Mouse (Mus musculus) adrenal gland, postnatal 25 days (tissue): Measurements from ENCODE around the gene Card10. TPM values are rescaled to one million over a fixed set of nuclear protein-coding genes. Genes with fewer than 3 reads are reported as not detected.

Source experiments
- DNase-seq: peaks from one replicate; pipeline ENCODE4 v3.0.0; 2021; ENCODE audit warnings: mixed read lengths
- total RNA-seq: library from RNA; stranded (reverse); gene quantifications from 2 replicates; pipeline ENCODE4 v1.2.3, GENCODE M21; 2021

The Card10 gene
- total RNA-seq, 1 experiment from 2014 or later = 7.0 TPM

DNA sequence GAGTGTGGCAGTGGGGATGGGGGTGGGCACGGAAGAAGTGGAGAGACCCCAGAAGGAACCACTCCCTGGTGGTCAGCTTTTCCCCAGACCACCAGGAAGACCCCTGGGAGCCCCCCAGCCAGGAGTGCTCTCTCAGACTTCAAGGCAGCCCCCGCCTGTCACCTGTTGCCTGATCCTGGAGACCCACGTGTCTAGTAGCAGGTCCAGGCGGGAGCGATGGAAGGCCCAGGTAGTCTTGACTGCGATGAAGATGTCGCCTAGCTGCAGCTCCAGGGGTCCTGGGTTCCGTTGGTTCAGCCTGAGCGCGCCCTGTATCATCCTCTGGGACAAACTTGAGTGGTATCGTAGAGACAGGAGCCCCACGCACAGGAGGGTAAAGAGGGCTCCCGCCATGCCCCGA is 30.0 kb downstream of the Card10 start:
- no peak for DNase-seq

DNA sequence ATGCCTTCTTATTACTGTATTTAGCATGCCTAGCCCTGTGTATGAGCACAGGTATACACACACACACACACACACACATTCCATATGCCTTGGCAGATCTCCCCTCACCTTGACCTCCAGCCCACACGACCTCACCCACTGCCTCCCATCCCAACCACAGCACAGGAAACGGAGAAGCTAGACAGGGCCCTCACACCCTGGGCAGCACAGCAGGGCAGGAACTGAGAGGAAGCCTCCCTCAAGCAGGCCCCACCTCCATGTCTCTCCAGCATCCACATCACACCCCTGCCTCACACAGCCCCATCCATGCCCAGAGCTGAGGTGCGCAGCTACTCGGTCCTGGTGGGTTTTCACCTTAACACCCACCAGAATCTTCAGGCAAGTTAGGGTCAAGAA is 30.5 kb downstream of the Card10 start:
- no peak for DNase-seq

DNA sequence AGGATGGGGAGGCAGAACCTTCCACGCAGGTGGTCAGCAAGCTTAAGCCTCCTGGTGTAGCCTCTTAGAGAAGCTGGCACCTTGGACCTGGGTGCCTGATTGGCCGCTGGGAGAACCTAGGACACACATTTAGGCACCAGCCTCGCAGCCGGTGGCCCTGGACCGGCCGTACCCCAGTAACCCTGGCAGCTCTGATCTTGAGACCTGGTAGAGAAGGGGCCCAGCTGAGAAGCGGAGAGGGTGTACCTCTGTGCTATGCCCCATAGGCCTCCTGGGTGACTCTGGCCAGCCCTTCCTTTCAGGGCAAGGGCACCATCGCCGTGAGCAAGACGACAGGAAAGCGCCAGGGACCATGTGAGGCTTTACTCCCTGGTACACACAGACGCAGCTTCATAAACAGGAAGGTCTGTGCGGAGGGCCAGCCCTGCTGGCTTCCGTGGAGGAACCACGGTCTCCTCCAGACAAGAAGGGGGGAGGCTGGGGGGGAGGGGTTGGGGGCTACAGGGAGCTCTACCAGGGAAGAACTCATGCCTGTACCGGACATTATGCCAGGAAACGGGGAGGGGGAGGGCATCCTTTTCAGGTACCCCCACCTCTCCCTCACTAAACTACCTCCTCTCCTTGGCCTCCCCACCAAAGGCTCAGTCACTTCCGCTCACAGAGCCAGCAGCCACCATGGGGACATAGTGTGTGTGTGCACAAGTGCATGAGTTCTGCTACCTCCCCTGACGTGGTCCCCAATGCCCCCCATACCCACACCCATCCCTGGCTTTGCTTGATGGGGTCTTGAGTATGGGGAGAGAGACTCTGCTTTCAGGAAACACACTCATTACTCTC is 31.1 kb downstream of the Card10 start:
- DNase-seq = peak; percentile 30

DNA sequence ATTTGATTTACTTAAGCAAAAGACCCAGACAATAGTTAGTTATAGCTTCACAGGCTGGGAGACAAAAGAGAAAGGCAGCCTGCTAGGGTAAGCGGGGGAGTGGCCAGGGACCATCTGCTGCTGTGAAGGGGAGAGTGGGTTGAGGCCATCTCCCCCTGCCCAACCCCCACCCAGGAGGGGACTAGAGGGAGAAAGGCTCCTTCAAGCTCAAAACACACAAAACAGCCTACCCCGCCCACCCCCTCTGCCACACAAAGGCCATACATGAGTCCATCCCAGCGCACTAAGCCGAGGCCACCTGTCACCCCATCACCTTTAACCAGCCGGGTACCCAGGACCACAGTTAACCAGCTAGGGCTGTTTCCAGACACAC is 31.9 kb downstream of the Card10 start:
- no peak for DNase-seq

DNA sequence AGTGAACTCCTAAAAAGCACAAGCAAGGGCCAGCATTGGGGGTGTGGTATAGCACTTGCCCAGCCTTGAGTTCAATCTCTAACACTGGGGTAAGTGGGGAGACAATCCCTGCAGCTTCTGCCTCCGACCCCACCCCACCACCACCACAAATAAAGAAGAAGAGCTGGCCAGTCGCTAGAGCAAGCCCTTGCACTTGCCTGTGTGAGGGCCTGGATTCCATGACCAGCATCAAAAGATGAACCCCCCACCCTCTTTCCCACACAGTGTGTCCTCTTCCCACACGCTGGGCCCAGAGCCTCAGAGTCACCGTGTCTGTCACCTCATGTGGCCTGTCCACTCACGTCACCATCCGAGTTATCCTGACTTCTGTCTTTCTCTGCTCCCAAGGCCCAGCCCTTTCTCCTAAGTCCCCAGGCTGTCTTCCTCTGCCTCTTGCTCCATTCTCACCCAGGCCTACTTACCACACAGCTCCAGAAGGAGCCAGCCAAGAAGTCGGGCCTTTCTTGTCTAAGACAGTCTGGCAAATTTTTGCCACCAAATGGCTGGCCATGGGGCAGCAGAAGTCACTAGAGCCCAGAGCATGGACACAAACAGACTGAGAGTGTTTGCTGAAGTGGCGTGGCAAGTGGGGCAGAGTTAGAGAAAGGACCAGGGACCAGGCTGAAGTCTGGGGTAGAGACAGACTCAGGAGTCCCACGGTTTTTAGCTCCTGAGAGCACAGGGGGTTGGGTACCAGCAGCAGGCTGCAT is 32.4 kb downstream of the Card10 start:
- no peak for DNase-seq

DNA sequence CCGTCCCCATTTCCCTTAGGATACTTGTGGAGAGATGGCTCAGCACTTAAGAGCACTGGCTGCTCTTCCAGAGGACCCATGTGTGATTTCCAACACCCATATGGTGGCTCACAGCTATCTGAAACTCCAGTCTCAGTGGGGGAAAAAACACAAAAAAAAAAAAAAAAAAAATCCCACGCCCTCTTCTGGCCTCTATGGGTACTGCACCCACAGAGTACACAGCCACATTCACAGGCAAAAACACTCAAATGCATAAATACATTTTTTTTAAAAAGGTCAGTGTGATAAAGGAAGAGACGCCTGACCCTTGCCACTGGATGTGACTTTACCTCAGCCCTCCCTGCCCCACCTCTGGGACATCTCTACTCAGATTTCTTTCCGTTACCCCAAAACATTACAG is 33.8 kb downstream of the Card10 start:
- DNase-seq = no peak

DNA sequence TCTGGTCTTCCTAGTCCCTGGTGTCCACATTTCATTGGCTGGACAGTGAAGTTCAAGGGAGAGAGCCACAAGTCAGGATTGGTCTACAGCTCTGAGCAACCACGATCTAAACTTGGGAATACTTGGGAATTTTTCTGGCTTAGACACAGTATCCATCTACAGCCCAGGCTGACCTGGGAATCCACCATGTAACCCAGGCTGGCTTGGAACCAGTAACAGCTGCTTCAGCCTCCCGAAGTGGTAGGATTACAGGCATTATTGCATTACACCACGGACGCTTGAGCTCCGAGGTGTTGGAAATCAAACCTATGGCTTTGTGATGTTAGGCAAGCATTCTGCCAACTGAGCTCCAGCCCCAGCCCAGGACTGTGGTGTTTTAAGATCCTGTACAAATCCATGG is 39.1 kb downstream of the Card10 start:
- DNase-seq = no peak

DNA sequence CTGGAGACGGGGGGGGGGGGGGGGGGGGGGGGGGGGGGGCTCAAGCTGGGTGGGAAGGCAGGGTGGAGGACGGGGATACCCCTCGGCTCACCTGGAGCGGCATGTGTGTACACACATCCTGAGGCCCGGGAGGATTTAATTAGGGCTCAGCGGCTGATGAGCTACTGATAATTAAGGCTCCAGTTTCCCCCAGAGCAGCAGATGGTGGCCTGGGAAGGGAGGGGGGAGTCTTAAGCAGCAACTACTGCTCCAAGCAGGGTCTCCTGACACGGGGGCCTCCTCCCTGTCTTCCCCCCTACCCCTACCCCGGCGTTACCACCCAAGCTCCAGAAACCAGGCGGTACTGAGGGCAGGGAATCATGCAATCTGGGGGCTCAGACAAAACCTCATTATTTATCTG is 39.6 kb downstream of the Card10 start:
- DNase-seq = no peak

DNA sequence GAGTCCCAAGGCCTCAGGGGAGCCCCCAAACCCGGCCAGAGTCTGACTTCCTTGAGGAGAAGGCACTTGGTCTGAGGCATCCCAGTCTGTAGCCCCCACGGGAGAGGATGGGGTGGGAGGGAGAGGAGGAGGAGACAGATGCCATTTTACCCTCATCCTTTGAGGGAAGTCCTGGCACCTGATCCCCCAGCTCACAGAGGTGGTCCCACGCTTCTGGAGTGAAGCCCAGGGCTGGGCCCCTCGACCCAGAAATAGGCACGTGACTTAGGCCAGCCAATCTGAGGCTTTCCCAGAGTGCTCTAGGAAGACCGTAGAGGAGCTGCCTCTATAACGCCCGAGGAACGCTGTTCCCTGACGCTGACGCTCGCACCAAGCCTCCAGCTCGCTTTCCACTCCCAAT is 41.7 kb downstream of the Card10 start:
- no peak for DNase-seq

DNA sequence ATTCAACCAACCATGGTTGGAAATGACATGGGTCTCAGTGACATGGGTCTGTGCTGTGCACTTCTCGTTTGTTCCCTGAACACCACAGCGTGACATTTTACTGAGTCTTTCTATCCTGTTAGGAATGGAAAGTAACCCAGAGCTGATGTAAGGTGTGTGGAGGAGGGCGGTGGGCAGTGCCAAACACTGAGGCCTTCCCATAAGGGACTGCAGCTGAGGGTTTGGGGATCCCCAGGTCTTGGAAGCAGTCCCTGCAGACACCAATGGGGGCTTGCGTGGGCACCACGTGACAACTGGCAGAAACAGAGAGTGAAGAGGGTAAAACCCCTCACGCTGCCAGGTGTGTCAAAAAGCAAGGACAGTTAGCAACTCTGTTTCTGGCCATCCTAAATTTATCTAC is 44.7 kb downstream of the Card10 start:
- DNase-seq = no peak

DNA sequence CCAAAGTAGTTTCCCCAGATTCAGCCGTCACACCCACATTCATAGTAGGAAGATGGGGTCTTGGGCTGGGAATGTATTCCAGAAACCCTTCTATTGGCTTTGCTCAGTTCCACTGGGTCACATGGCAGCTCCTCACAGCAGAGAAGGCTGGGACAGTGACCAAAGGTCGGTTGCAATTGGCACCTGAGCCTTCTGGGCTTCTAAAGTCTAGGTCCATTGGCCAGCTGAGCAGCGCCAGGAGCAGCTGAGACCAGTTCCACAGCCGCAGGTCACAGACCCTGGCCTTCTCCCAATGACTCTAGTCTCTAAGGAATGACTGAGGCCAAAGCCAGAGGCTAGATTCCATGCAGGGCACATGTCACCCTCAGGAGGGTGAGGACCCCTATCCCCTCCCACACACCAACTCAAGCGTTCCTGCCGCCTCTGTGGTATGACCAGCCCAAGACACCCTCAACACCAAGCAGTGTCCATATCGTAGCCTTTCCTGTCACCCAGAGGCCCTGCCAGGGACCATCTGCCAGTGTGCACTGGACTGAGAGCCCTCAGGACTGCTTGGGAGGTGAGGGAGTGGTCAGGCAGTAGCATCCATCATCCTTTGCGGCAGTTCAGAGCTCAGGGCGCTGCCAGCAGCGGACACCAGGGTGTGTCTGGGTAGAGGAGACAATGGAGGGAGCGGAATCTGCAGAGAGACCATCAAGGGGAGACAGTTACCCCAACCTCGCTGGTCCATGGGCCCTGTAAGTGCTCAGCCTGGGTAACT is 46.7 kb downstream of the Card10 start:
- no peak for DNase-seq

DNA sequence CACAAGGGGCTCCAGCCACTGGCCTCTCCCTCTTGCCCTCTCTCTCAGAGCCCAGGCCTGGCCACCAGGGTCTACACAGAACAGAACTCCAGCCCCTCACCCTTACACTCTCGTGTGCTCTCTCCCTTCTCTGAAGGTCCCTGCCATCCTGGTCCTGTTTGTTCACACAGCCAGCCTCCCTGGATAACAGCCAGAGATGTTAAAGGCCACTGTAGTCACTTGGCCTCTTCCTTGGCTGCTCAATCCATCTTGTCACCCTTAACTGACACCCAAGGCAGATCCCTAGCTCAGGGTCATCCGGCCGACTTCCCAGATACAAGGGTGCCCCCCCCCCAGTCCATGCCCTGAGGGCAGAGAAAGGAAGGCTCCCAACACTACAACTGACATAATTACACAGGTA is 47.6 kb downstream of the Card10 start:
- DNase-seq = no peak

DNA sequence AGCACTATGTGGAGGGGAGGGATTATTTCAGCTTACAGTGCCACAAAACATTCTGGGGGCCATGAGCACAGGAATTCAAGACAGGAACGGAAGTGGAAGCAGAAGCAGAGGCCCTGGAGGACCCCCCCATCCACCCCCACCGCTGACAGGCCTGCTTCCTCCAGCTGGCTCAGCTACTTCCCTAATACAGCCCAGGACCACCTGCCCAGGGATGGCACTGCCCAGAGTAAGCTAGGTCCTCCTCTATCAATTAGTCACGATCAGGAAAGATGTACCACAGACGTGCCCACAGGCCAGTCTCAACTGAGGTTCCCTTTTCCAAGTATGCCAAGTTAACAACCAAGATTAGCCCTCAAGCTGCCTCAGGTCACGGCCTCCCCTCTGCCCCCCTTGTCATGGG is 48.7 kb downstream of the Card10 start:
- no peak for DNase-seq

DNA sequence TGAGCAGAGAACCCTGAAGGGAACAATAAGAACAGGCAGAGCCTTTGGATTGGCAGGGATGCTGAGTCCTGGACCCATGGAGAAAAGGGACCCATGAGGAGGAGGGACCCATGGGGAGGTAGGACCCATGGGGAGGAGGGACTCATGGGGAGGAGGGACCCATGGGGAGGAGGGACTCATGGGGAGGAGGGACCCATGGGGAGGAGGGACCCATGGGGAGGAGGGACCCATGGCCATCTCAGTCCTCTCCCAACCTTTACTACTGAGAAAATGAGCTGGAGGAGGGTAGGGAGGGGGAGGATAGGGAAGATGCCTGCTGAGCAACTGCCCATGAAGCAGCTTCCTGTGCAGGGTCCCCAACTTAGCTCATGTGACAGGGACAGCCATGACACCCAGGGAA is 49.9 kb downstream of the Card10 start:
- DNase-seq = no peak

DNA sequence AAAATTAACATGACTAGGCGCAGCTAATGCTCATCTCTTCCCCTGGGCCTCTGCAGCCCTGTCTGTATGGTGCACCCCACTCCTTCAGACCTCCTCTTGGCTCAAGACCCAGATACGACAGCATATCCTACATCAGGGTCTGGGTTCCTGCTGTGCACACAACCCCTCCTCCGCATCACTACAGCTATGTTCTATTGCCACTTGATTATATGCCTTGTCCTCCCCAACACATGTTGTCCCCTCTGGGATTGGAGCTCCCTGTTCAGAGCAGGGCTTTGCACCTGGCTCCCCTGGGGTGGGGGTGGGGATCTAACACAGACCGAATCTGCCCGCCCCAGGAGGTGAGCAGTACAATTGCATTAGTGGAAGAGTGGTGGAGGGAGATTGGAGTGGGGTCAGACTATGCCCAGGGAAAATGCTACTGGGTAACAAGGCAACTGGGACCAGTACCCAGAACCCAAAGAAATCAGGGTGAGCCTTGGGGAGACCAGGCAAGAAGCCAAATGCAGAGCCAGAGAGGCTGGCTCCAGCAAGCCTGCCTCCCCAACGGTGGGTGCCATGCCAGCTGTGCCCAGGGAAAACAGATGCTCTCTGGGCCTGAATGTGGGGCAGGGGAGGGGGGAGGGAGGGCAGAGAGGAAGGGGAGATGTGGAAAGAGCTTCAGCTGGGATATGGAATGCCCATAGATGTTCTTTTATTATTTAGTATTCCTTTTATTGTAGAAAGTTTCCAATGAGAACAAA is 52.1 kb downstream of the Card10 start:
- no peak for DNase-seq

DNA sequence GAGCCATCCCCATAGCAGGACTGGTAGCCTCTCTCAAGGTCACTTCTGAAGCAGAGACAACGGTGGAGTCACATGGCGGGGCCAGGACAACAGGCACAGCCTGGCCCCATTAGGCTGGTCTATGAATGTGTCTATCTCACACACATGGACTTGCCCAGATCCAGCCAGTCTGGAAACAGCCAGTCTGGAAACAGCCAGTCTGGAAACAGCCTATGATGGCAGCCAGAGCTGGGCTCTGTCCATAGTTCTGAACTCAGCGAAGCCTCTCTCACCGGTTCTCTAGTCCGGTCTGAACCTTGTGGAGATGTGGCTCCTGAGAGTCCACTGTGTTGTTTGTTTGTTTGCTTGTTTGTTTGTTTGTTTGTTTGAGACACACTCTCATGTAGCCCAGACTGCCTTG is 53.0 kb downstream of the Card10 start:
- DNase-seq = no peak

DNA sequence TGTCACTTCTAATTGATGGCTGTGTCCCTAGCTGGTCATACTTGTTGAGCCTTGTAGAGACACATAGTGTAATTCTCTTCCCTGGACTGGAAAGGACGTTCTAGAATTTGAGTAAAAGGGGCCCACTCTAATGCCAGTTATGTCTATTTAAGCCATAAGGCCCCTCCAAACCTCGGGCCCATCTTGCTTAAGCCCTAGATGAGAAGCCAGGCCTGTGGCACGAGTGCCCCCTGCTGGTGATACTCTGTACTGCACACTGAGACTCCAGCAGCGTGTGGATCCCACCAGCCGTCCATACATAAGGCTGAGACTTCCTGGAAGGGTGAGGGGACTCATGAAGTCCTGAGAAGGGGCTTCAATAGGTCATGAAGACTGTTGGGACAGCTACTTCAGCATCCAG is 58.6 kb downstream of the Card10 start:
- peak; percentile 79 for DNase-seq

DNA sequence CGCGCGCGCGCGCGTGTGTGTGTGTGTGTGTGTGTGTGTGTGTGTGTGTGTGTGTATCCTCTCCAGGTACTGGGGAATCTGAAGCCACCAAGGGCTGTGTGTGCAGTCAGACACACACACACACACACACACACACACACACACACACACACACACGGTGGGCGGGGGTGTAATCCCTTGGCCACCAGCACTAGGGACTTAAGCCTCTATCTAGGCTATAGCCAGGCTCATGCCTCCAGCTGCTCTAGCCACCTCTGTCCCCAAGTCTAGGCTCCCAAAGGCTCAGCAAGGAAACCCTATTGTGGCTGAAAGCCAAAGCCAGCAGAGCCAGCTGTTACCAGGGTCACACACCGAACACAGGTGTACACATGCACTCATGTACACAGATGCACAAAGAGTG is 60.0 kb downstream of the Card10 start:
- DNase-seq = no peak

DNA sequence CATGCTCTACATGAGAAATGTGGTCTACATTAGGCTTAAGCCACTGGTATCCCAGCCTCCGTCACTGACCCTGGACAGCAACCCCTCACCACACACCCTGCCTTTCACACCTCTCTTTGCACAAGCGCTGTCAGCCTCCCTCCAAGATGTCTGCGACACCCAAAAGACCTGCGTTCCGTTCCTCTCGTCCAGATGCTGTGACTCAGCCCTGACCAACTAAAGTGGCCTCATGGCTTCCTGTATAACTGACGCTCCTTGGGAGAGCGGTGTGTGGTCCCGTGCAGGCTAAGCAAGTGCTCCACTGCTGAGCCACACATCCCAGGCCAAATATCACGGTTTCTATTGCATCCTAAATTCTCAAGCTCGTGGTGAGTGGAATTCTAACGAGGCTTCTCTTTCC is 62.2 kb downstream of the Card10 start:
- DNase-seq = no peak

DNA sequence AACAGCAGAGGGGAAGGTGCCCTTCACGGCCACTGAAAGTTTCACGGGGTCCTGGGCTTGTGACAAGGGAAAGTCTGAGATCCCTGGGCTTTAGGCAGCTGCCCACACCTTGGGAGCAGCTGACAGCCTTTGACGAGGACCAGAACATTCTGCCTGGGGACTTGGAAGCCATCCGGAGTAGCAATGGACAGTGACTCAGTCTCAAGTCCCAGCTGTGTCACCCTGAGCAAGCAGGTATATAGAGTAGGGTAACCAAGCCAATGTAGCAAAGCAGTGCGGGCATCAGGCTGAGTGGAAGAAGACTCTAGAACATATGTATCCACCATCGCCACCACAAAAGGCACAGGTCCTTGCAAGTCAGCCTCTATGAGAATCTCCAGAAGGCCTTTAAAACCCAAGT is 65.7 kb downstream of the Card10 start:
- DNase-seq = no peak

DNA sequence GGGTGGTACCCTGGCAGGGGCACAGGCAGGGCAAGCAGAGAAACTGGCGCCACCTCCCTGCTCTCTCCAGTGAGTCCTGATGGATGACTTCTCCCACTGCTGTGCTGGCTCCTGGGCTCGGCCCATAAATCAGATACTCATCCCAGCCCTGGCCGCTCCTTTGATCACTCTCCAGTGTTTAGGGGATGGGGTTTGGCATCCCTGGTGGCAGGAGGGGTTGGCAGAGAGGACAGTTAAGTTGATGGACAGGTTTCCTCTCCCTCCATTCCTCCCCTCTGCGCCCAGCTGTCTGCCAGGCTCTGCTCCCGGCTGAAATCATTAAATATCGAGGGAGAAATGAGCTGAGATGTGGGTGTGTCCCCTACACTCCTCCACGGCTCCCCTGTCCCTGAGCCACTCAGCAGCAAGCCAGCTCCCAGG is 66.2 kb downstream of the Card10 start:
- peak; percentile 43 for DNase-seq

DNA sequence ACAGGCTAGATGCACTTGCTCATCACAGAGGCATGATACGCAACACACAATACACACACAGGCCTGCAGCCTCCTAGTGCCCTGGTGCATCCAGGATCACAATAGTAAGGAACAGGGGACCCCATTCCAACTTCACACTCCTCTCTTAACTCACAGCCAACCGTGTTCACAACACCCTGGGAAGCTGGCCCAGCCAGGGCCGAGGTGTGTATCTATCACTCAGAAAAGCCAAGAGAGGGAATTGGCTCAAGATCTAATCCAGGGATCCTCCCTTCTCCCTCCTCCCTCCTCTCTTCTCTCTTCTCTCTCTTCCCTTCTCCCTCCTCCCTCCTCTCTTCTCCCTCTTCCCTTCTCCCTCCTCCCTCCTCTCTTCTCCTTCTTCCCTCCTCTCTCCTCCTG is 66.7 kb downstream of the Card10 start:
- DNase-seq = no peak
